Mouse (Mus musculus) liver, adult 2 months (tissue): Measurements from ENCODE around the gene Zbtb20.

Experiments used
- CTCF ChIP-seq: fragments of 200-500 bp; IDR thresholded peaks from 2 replicates; pipeline ENCODE4 v1.5.1; 2011; ENCODE audit warnings: low read depth, low read length, control low read depth
- POLR2A ChIP-seq: fragments of 200-500 bp; IDR thresholded peaks from 2 replicates; pipeline ENCODE4 v1.6.1; 2011; ENCODE audit warnings: low read length, control low read depth; ENCODE audit not compliant: insufficient read depth; ENCODE audit errors: extremely low read depth

DNA sequence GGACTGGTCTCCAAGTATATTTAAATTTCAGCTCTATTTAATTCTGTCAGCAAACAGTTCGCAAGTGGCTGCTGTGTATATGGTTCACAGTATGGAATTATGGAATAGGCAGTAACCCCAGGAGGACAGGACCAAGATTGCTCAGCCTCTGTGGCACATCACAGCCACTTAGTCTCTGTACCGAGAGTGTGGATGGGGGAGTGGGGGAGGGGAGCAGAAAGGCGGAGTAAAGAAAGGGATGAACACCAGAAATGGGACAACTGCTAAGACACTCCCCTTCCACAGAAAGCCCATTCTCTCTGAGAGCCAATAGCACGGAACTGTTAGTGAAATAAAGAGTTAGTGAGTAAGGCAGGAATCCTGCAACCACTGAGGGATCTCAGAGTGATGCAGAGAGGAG lies 699.4 kb downstream of the Zbtb20 start:
- no peak for TF ChIP-seq CTCF
- TF ChIP-seq POLR2A = no peak
